ENCODE assay signal across 24 mouse cellular contexts in the genomic region with DNA sequence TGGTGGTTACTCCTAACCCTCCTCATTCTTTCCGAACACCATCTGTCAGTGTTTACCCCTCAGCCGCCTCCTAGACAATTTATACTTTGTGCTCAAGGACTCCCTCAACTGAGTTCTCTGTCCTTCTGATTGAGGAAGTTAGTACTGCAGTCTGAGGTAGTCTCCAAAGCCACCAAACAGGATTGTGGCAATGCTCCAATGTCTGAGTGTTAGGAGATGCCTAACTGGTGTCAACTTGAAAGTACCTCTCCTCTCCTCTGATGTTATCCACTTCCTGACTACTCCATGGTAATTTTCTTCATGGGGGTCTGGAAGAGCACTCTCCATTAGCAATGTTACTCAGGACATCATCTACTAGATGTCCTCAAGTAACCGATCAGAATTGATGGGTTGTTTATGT.
"Had no signal": no experiment of that assay in that cellular context is flagged by ENCODE, and none has a peak within 500 bp of the region (broad histone marks: within the 10 kb centered on the region; RNA-seq: fewer than 3 reads in every experiment).

No protein-coding gene starts in this region.

- H3K9ac ChIP-seq: kidney, embryonic 15.5 days; limb, embryonic 12.5 days; limb, embryonic 15.5 days; liver, embryonic 14.5 days; liver, postnatal 0 days; midbrain, embryonic 13.5 days; neural tube, embryonic 13.5 days; stomach, embryonic 15.5 days had no signal

- H3K9me3 ChIP-seq: kidney, embryonic 15.5 days; limb, embryonic 12.5 days; limb, embryonic 15.5 days; midbrain, embryonic 10.5 days; midbrain, embryonic 13.5 days; neural tube, embryonic 13.5 days; stomach, embryonic 15.5 days had no signal

- H3K4me3 ChIP-seq: kidney, embryonic 15.5 days; left cerebral cortex, adult 2 months; limb, embryonic 12.5 days; limb, embryonic 15.5 days; midbrain, embryonic 10.5 days; midbrain, embryonic 13.5 days; myocyte; neural tube, embryonic 13.5 days; stomach, embryonic 15.5 days had no signal

- H3K27ac ChIP-seq: kidney, embryonic 15.5 days; left cerebral cortex, adult 2 months; limb, embryonic 12.5 days; limb, embryonic 15.5 days; liver, embryonic 14.5 days; midbrain, embryonic 10.5 days; midbrain, embryonic 13.5 days; neural tube, embryonic 13.5 days; stomach, embryonic 15.5 days had no signal

- H3K27me3 ChIP-seq: kidney, embryonic 15.5 days; limb, embryonic 12.5 days; limb, embryonic 15.5 days; midbrain, embryonic 13.5 days; neural tube, embryonic 13.5 days; stomach, embryonic 15.5 days had no signal

- DNase-seq: kidney, adult 8-10 months; kidney, postnatal 10 days; kidney, postnatal 36 days; layer of hippocampus, postnatal 36 days; left cerebral cortex, postnatal 4 days; liver, postnatal 0 days; retina, postnatal 1 day; right cerebral cortex, postnatal 25 days; spleen, adult 18-20 months; thymus, adult 18-20 months; thymus, postnatal 36 days had no signal

- H3K36me3 ChIP-seq: kidney, embryonic 15.5 days; limb, embryonic 12.5 days; limb, embryonic 15.5 days; midbrain, embryonic 10.5 days; midbrain, embryonic 13.5 days; neural tube, embryonic 13.5 days; stomach, embryonic 15.5 days had no signal

- H3K4me1 ChIP-seq: kidney, embryonic 15.5 days; limb, embryonic 12.5 days; limb, embryonic 15.5 days; midbrain, embryonic 10.5 days; midbrain, embryonic 13.5 days; neural tube, embryonic 13.5 days; stomach, embryonic 15.5 days had no signal

- H3K4me2 ChIP-seq: kidney, embryonic 15.5 days; limb, embryonic 12.5 days; limb, embryonic 15.5 days; liver, embryonic 11.5 days; midbrain, embryonic 13.5 days; neural tube, embryonic 13.5 days; stomach, embryonic 15.5 days had no signal

- ATAC-seq: intestine, postnatal 0 days; liver, postnatal 0 days; midbrain, embryonic 13.5 days; midbrain, embryonic 16.5 days had no signal
